Mouse (Mus musculus) frontal cortex, adult (tissue): ENCODE data around the gene Krtap22-2.
"Not testable (repeated sequence)": the region's sequence is repeated elsewhere in the genome, so short reads cannot be mapped to it uniquely, and the experiment has no call there.

Experiments
- ATAC-seq: cut with Nextera tagmentation; 2 replicates; pipeline ENCODE4 v1.9.2; 2017; ENCODE audit warnings: mild to moderate bottlenecking, moderate library complexity, mixed read lengths; ENCODE audit not compliant: low TSS enrichment

Krtap22-2 gene

GRCm38 (mm10) chr16:89010659-89011058 lies at the start of gene Krtap22-2:
TSS of gene Krtap22-2 (minus strand) at chr16:89010759.
- no peak for ATAC-seq

DNA sequence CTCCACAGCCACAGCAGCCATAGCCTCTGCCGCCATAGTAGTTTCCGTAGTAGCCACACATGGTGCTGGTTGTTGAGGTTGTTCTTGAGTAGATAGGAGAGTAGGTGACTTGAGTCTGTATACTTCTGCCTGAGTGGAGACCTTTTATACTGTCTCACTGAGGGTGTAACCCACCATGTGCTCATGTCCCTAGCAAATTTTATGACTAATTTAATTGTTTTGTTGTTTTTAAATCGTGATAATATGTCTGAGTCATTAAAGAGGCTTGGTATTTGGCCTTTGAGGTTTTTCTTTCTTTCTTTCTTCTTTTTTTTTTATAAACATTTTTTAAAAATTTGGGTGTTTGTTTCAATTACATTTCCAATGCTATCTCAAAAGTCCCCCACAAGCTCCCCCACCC lies 37.2 kb upstream of the Krtap22-2 start, which contains the start of gene Krtap6-5:
TSS of gene Krtap6-5 (minus strand) at position 101 of the 400 bp plus-strand sequence.
- ATAC-seq: no peak

GRCm38 (mm10) chr16:89041372-89041771 lies 30.8 kb upstream of the Krtap22-2 start, which contains the start of gene Gm10228:
TSS of gene Gm10228 (minus strand) at chr16:89041472.
- not testable (repeated sequence) for ATAC-seq

- not testable (repeated sequence) for ATAC-seq
Measured at GRCm38 (mm10) chr16:89031399-89031798, 20.8 kb upstream of the Krtap22-2 start, which contains the start of gene Krtap6-1. TSS of gene Krtap6-1 (plus strand) at chr16:89031699.

DNA sequence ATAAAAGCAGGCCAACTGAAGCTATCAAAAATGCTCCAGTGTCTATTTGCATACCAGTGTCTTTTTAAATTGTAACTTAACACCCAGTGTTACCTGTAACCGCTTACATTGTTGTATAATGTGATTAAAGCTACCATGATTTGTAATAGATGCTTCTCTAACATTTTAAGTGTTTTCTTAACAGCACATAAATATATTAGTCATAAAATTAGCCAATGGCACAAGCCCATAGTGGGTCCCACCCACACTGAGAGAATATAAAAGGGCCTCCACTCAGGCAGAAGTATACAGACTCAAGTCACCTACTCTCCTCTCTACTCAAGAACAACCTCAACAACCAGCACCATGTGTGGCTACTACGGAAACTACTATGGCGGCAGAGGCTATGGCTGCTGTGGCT lies 4.4 kb upstream of the Krtap22-2 start, which contains the start of gene Gm10229:
TSS of gene Gm10229 (plus strand) at position 301 of the 400 bp plus-strand sequence.
- ATAC-seq: not testable (repeated sequence)

DNA sequence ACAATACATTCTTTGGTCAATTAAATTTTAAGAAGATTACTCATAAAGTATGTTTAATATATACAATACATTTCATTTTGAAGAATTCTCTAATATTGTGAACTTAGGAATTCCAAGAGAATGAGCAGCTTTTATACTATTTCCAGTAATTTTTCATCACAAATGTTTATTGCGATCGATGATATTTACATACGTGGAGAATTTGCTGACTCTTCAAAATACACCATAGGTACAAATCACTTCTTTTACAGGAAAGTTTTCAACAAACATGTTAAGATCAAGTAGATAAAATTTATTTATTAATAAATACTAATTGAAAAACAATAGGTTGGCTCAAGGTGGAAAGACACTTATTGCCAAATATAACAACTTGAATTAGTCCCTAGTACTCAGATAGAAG lies 3.4 kb upstream of the Krtap22-2 start:
- no peak for ATAC-seq

DNA sequence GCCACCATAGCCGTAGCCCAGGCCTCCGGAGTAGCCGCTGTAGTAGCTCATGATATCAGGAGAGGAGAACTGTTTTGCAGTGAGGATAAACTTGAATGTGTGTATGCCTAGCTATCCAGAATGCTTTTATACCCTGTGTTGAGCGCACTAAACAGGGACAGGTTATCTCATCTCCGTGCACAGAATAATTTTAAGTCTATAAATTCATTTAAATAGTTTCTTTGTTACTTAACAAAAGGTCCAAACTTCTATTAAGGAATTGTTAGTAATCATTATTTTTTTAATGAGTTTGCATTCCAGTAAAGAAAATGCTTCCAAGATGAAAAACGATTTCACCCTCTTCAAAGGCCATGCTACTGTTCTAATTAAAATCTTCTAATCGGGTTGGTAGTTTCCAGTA lies 47.8 kb downstream of the Krtap22-2 start, which contains the start of gene Krtap16-3:
TSS of gene Krtap16-3 (minus strand) at position 101 of the 400 bp plus-strand sequence.
- ATAC-seq: no peak
